Mouse (Mus musculus) retina, postnatal 1 day (tissue): Measurements from ENCODE around the gene Fntb.

Experiments
- DNase-seq: peaks from one replicate; pipeline ENCODE4 v3.0.0-alpha.2; 2012

The Fntb gene

DNA sequence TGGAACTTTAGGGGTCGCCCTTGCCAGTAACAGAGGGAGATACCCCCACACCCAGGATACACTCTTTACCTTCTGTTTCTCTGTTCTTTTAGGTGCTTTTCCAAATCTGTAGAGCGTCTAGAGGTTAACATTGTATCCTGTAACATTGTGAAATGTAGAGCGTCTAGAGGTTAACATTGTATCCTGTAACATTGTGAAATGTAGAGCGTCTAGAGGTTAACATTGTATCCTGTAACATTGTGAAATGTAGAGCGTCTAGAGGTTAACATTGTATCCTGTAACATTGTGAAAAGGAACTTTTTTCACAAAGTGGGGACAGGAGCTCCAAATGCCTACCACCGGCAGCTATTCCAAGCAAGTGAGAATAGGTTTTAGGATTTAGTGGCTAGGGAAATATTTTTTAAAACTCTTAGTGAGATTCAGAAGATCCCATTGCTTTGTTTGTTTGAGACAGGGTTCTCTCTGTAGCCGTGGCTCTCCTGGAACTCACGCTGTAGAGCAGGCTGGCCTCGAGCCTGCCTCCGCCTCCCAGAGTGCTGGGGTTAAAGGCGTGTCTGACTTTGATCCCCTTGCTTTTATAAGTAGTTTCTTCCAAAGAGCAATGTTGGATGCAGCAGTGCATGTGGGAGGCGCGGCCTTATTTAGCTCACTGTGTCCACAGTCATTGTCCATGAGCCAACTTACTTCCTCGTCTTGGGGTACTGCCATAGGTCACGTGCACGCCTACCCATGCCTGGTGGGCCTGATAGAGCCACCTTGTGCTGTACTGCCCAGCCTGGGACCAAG is 127.7 kb downstream of the Fntb start:
- no peak for DNase-seq

- DNase-seq = peak; percentile 57
Measured at GRCm38 (mm10) chr12:76894792-76895559, 129.6 kb downstream of the Fntb start.

GRCm38 (mm10) chr12:76895777-76896176 is 130.4 kb downstream of the Fntb start:
- peak; percentile 34 for DNase-seq

DNA sequence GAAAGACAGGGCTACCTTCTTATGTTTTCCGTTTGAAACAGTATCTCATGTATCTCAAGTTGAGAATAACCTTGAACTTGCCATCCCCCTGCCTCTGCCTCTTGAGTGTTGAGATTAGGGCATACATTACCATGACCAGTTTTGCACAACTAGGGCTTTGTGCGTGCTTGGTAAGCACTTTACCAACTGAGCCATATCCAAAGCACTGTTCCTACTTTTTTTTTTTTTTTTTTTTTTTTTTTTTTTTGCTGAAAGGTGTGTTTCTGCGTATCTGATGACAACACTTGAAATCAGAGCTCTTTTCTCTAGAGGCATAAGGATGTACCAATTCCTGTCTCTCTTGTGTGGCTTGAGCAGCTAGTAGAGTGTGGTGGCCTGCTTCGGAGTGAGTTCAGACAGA is 131.2 kb downstream of the Fntb start:
- no peak for DNase-seq

- no peak for DNase-seq
Measured at GRCm38 (mm10) chr12:76897006-76897405, 131.6 kb downstream of the Fntb start.

GRCm38 (mm10) chr12:76898141-76898540 is 132.8 kb downstream of the Fntb start:
- DNase-seq = no peak

GRCm38 (mm10) chr12:76899261-76899975 is 134.0 kb downstream of the Fntb start:
- DNase-seq = no peak

- DNase-seq = no peak
Measured at GRCm38 (mm10) chr12:76901508-76902294, 136.3 kb downstream of the Fntb start.

GRCm38 (mm10) chr12:76906278-76906677 is 140.9 kb downstream of the Fntb start:
- DNase-seq = no peak

DNA sequence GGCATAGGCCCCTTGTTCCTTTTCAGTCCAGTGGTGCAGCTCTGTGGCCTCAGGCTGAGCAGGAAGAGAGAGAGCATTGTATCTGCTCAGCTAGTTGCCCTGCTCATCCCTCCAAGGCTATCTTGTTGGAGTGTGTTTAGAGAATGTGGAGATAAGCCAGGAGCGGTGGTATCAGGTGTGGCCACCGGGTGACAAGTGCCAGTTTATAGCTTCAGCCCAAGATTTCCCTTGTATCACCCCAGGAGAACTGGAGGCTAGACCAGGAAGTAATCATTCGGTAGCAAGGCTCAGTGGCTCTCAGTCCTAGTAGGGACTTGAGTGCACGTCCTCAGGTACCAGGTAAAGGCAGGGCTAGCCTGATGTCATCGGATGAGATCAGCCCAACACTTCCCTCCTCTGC is 143.8 kb downstream of the Fntb start:
- no peak for DNase-seq

DNA sequence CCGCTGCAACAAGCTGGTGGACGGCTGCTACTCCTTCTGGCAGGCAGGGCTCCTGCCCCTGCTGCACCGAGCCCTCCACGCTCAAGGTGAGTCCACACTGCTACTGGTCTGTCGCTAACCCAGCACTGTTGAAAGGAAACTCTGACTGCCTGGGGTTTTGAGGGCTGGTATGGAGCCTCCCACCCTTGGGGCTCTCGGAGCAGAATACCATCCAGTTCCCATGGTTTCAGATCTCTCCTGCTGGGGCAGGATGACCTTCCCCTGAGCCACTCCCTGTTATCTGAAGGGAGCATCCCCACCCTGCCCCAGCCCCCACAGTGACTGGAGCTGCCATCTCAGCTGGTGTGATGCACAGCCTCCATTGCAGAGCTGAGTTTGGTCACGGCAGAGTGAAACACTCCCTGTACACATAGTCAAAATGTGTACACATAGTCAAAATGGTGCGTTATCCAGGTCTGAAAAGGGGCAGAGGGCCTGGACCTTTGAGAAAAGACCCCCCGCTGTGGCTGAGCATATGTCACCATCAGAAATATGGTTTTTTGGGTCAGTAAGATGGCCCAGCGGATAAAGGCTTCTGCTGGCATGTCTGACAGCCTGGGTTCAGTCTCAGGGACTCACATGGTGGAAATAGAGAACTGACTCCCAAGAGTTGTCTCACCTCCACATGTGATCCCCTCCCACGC is 145.0 kb downstream of the Fntb start:
- DNase-seq = no peak

DNA sequence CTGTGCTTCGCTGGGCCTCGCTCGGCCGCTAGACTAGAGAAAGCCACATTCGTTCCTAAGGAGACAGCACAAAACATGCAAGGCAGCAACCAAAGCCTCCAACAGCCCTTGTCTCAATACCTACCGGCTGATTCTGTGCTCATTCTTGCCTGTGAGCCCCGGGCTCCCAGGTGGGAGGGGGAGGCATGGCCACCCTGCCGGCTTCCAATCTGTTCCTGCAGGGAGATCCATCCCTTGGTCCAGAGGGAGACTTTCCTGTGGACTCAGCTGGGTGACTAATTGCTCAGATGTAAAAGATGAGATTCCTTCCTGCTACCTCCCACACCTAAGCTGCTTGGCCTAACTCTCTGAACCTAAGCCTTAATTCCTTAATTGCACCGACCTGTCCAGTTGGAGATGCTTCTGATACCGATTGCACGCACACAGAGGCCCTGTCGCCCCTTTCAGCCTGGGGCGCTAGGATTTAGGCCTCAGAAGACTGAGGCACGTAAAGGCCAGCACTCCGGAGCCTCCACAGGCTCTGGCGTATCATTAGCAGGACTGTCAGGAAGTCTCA is 145.9 kb downstream of the Fntb start:
- peak; percentile 17 for DNase-seq

- DNase-seq = no peak
Measured at GRCm38 (mm10) chr12:76912193-76912592, 146.8 kb downstream of the Fntb start.

DNA sequence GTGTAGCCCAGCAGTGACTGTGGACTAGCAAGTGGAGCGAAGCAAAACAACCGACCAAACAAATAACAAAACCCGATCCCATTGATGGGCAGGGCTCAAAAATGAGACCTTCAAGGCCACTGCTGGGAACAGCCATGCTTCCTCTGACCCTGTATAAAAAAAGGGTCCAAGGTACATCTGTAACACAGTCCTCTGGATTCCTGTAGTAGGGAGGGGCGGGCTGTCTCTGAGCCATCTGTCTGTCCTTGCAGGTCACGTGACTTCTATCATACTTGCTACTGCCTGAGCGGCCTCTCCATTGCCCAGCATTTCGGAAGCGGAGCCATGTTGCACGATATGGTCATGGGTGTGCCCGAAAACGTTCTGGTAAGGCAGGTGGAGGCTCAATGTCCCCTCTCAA is 150.8 kb downstream of the Fntb start:
- DNase-seq = no peak

- no peak for DNase-seq
Measured at GRCm38 (mm10) chr12:76918113-76918512, 152.7 kb downstream of the Fntb start.

DNA sequence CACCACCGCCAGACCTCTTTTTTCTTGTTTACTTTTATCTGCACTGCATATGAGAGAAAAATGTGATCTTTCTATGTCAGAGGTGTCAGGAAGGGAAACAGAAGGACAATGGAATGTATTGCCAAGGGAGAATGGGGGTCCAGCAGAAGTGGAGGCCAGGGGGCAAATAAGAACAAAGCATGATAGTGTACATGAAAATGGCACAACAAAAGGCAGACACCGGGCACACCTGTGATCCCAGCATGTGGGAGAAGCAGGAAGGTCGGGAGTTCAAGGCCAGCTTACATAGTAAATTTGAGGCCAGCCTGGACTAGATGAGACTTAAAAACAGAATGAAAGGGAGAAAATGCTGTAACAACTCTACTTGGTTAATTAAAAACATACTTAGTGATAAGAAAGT is 153.5 kb downstream of the Fntb start:
- no peak for DNase-seq

- no peak for DNase-seq
Measured at GRCm38 (mm10) chr12:76920398-76920797, 155.0 kb downstream of the Fntb start.

DNA sequence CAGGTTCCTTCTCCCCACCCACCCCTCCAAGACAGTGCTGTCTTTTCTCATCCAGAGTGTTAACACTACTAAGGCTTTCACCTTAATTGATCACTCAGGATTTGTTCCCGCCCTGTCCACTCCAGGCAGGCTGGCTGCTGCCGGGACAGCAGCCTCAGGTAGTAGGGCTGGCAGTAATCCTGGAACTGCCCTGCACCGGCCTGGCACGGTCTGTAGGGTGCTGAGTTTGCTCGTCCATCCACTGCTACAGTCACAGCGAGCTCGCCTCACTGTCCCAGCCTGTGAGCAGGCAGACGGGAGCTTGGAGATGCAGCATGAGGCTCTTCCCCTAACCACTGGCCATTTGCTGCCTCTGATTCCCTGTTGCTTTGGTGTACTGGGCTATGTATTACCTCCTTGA is 155.6 kb downstream of the Fntb start:
- DNase-seq = no peak

- DNase-seq = no peak
Measured at GRCm38 (mm10) chr12:76923118-76923517, 157.7 kb downstream of the Fntb start.

- DNase-seq = no peak
Measured at GRCm38 (mm10) chr12:76924904-76925604, 159.7 kb downstream of the Fntb start.

GRCm38 (mm10) chr12:76926338-76926945 is 161.1 kb downstream of the Fntb start:
- DNase-seq = no peak
